In the genomic region with DNA sequence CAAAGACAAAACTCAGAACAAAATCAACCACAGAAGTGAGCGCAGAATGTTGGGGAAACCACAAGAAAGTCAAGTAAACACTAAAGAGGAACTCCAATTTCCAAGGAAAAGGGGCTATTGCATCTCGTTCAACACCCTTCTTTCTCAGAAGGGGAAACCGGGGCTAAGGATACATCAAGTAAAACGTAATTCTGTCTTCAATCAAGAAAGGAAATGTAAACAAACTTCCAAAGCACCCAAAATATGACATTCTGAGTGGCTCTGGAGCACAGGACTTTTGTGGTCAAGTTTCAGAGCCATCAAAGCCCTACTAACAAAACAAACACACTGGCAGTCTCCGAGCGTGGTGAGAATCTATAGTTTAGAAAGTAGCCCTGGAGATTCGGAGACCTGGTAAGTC, we compare ENCODE assay signal across 8 mouse cellular contexts. TPM values are rescaled to one million over a fixed set of nuclear protein-coding genes. Genes with fewer than 3 reads are reported as not detected.
DNase-seq lines count a peak whose midpoint lies in the region; ATAC-seq and TF ChIP-seq lines count a peak whose summit lies in the region.

No protein-coding gene starts in this region.

- ATAC-seq in forebrain, embryonic 16.5 days: no peak
- no peak for ATAC-seq in liver, embryonic 16.5 days (ENCODE audit: low read depth)

- WGBS in cerebellum, adult 2 months: 40% methylated on average over 7 of the region's 7 CpGs
- 17% methylated on average over 7 of the region's 7 CpGs for WGBS in forebrain, embryonic 16.5 days
- WGBS in liver, embryonic 16.5 days (ENCODE audit: insufficient replicate concordance): under 1% methylated on average over 7 of the region's 7 CpGs

- H3K9me3 ChIP-seq in forebrain, embryonic 16.5 days (ENCODE audit: control insufficient read depth, low read length): no peaks in the 10 kb centered on the region
- H3K9me3 ChIP-seq in liver, embryonic 16.5 days (replicated peaks; ENCODE audit: control insufficient read depth, low read length): no peaks in the 10 kb centered on the region

- peak overlapping the region; percentile 74 for H3ac ChIP-seq in C2C12 (ENCODE audit: control insufficient read depth, insufficient read length, low read depth)

- peak overlapping the region; percentile 97 for H3K4me2 ChIP-seq in forebrain, embryonic 16.5 days (ENCODE audit: low read length)
- H3K4me2 ChIP-seq in liver, embryonic 16.5 days (ENCODE audit: low read depth, low read length): peak overlapping the region; percentile 88

- no peaks in the 10 kb centered on the region for H3K4me1 ChIP-seq in cerebellum, adult 2 months (ENCODE audit: control insufficient read depth, insufficient read depth, low read length)
- peaks cover 9% of the 10 kb centered on the region for H3K4me1 ChIP-seq in forebrain, embryonic 16.5 days (replicated peaks; ENCODE audit: control insufficient read depth, insufficient read depth, low read length)
- H3K4me1 ChIP-seq in liver, embryonic 16.5 days (ENCODE audit: control insufficient read depth, low read depth, low read length): peaks cover 21% of the 10 kb centered on the region

- no peak for TF ChIP-seq CTCF in cerebellum, adult 2 months (IDR thresholded peaks at IDR 0.05; ENCODE audit: borderline replicate concordance, insufficient read depth, low read depth, low read length)
- TF ChIP-seq CTCF in C2C12 (IDR thresholded peaks at IDR 0.05; ENCODE audit: control insufficient read depth, insufficient read depth, insufficient read length): no peak

- no peak overlapping the region for H3K27ac ChIP-seq in cerebellum, adult 2 months (ENCODE audit: insufficient read depth, low read length)
- no peak overlapping the region for H3K27ac ChIP-seq in forebrain, embryonic 16.5 days (ENCODE audit: low read length)
- H3K27ac ChIP-seq in liver, embryonic 16.5 days (ENCODE audit: low read length): peak overlapping the region; percentile 85

- peaks cover 13% of the 10 kb centered on the region for H3K79me2 ChIP-seq in C2C12 (ENCODE audit: control insufficient read depth, insufficient read depth)

- no peak for DNase-seq in cerebellum, adult 2 months
- DNase-seq in cerebellum, postnatal 10 days: no peak
- DNase-seq in adrenal gland, adult 8-10 months: no peak
- no peak for DNase-seq in layer of hippocampus, adult 11-12 months (ENCODE audit: low spot score)
- no peak for DNase-seq in gastrocnemius, postnatal 10 days

- no peak overlapping the region; the same call in 1 of the 2 replicates for H3K9ac ChIP-seq in forebrain, embryonic 16.5 days (replicated peaks; ENCODE audit: low read depth, low read length)
- peak overlapping the region; percentile 80 for H3K9ac ChIP-seq in liver, embryonic 16.5 days (ENCODE audit: low read depth, low read length)

- H3K36me3 ChIP-seq in C2C12 (ENCODE audit: control insufficient read depth, insufficient read depth): no peaks in the 10 kb centered on the region
- H3K36me3 ChIP-seq in forebrain, embryonic 16.5 days (ENCODE audit: control insufficient read depth, insufficient read depth): no peaks in the 10 kb centered on the region
- H3K36me3 ChIP-seq in liver, embryonic 16.5 days (ENCODE audit: control insufficient read depth, insufficient read depth): no peaks in the 10 kb centered on the region

- peaks cover 7% of the 10 kb centered on the region for H3K79me3 ChIP-seq in C2C12 (ENCODE audit: low read depth)

- no peak for TF ChIP-seq POLR2A in cerebellum, adult 2 months (IDR thresholded peaks at IDR 0.05; ENCODE audit: borderline replicate concordance, insufficient read depth, low read length)

- no peaks in the 10 kb centered on the region for H3K27me3 ChIP-seq in cerebellum, adult 2 months (ENCODE audit: control insufficient read depth, insufficient read depth, low read length)
- no peaks in the 10 kb centered on the region for H3K27me3 ChIP-seq in C2C12 (ENCODE audit: control insufficient read depth, insufficient read depth, insufficient read length)
- no peaks in the 10 kb centered on the region for H3K27me3 ChIP-seq in forebrain, embryonic 16.5 days (replicated peaks; ENCODE audit: control insufficient read depth, insufficient read depth, low read length)
- H3K27me3 ChIP-seq in liver, embryonic 16.5 days (ENCODE audit: control insufficient read depth, insufficient read depth, low read depth, low read length): no peaks in the 10 kb centered on the region

- H3K4me3 ChIP-seq in cerebellum, adult 2 months (replicated peaks; ENCODE audit: insufficient read depth, low read depth, low read length): peak overlapping the region; percentile 66
- peak overlapping the region; percentile 51 for H3K4me3 ChIP-seq in C2C12 (ENCODE audit: insufficient read depth, poor library complexity, severe bottlenecking)
- peak overlapping the region; percentile 81 for H3K4me3 ChIP-seq in forebrain, embryonic 16.5 days (replicated peaks; ENCODE audit: low read length)
- H3K4me3 ChIP-seq in liver, embryonic 16.5 days (ENCODE audit: low read depth, low read length): peak overlapping the region; percentile 76

TF ChIP-seq in C2C12, 6 proteins besides CTCF, POLR2A, EP300 and RAD21:
- TF ChIP-seq FOSL1 (IDR thresholded peaks at IDR 0.05; ENCODE audit: insufficient read depth, low read length, poor library complexity, severe bottlenecking) (no peak), MYOG (IDR thresholded peaks at IDR 0.05; ENCODE audit: control insufficient read depth, extremely low read depth, insufficient read length) (no peak), MAX (IDR thresholded peaks at IDR 0.05) (no peak), USF1 (IDR thresholded peaks at IDR 0.05; ENCODE audit: low read depth) (no peak), MYOD1 (IDR thresholded peaks at IDR 0.05; ENCODE audit: control insufficient read depth, insufficient read length, low read depth) (no peak), CEBPB (IDR thresholded peaks at IDR 0.05; ENCODE audit: low read depth) (no peak)

RNA-seq across cellular contexts. Expression of a gene that starts 0.8 kb away (rescaled TPM):
- polyA plus RNA-seq in cerebellum, adult 2 months (2012; rRNA removed): 11.3 and 12.0 TPM in 2 replicates
- 6.9 TPM for polyA plus RNA-seq in C2C12 (2012; fragmentation: generic; extraction: Trizol)
- polyA plus RNA-seq in forebrain, embryonic 16.5 days (2015; fragmentation: Nextera tagmentation; extraction: Ambion mirVana): 4.8 and 6.0 TPM in 2 replicates
- 9.1 and 9.8 TPM in 2 replicates for polyA plus RNA-seq in liver, embryonic 16.5 days (2015; fragmentation: Nextera tagmentation; extraction: Ambion mirVana)
- 10 to 100 TPM; 36.9 to 45.8 (median 41.3) TPM for total RNA-seq in adrenal gland, adult 8-10 months (2022)
- total RNA-seq in gastrocnemius, postnatal 10 days (2021): 10 to 100 TPM; 12.1 to 12.8 TPM

RNA-seq across cellular contexts. Expression of a gene that starts 32.9 kb away (rescaled TPM):
- polyA plus RNA-seq in cerebellum, adult 2 months (2012; rRNA removed): not detected in 2 replicates
- polyA plus RNA-seq in C2C12 (2012; fragmentation: generic; extraction: Trizol): not detected
- polyA plus RNA-seq in forebrain, embryonic 16.5 days (2015; fragmentation: Nextera tagmentation; extraction: Ambion mirVana): not detected in 2 replicates
- not detected in 2 replicates for polyA plus RNA-seq in liver, embryonic 16.5 days (2015; fragmentation: Nextera tagmentation; extraction: Ambion mirVana)
- total RNA-seq in adrenal gland, adult 8-10 months (2022): not detected
- under 1 TPM; 0.16 to 0.19 TPM for total RNA-seq in gastrocnemius, postnatal 10 days (2021)

RNA-seq across cellular contexts. Expression of a gene that starts 43.4 kb away (rescaled TPM):
- 49.4 and 52.2 TPM in 2 replicates for polyA plus RNA-seq in cerebellum, adult 2 months (2012; rRNA removed)
- 31.3 TPM for polyA plus RNA-seq in C2C12 (2012; fragmentation: generic; extraction: Trizol)
- polyA plus RNA-seq in forebrain, embryonic 16.5 days (2015; fragmentation: Nextera tagmentation; extraction: Ambion mirVana): 168 and 170 TPM in 2 replicates
- polyA plus RNA-seq in liver, embryonic 16.5 days (2015; fragmentation: Nextera tagmentation; extraction: Ambion mirVana): 36.4 and 38.4 TPM in 2 replicates
- total RNA-seq in adrenal gland, adult 8-10 months (2022): 10 to 100 TPM; 57.9 to 65.5 (median 62.0) TPM
- 10 to 100 TPM; 26.4 to 30.0 TPM for total RNA-seq in gastrocnemius, postnatal 10 days (2021)
